Mouse (Mus musculus): ENCODE measurements at regions not wholly inside any gene's neighbourhood (a gene's known extent, or its start where the extent isn't known, plus 50 kb on each side); places are given as distances from the start of the nearest gene placed in this dataset.

DNA sequence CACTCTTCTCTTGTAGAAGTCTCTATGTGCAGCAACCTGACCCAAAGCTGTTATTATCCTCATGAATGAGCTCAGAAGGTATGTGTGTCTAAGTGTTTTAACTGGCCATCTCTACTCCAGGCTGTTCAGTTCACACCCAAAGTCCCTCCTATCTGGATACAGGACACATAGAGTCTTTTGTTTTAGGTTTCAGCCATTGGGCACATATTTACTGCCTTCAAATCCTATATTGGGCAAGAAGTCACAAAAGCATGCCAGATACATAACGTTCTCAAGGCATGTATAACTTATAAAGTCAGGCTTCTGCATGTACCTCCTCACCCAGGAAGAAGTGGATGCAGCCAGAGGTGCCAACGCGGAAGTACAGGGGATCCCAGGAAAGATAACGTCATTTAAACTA, 136.6 kb upstream of the Mmadhc start:
- no peak overlapping the region for H3K4me3 ChIP-seq (ENCODE audit: insufficient read depth, low read depth, low read length)
- no peaks in the 10 kb centered on the region for H3K4me1 ChIP-seq (ENCODE audit: control insufficient read depth, insufficient read depth, low read length)
- WGBS, result 91% methylated on average over 4 of the region's 4 CpGs
- no peak overlapping the region for H3K27ac ChIP-seq (ENCODE audit: insufficient read depth, low read depth, low read length)
- no peak for TF ChIP-seq POLR2A (IDR thresholded peaks at IDR 0.05; ENCODE audit: insufficient read depth, low read depth, low read length)
- no peak for TF ChIP-seq CTCF (IDR thresholded peaks at IDR 0.05; ENCODE audit: insufficient read depth, low read depth, low read length)

DNA sequence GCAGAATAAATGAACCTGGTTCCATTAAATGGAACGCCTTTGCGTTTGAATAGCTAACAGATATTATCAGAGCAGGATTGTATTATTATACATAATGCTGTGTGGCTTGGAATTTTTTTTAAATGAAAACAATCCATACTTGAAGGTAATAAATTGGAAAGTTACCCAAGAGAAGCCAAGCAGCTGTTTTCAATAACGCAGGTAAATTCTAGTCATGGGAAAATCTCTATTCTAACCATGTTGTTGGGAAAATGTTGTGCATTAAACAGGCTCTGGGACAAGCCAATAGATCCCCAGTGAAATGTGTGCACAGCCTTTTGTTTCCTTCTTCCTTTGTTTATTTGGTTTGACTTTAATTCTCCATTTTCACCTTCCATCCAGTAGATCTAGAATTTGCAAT, 128.6 kb upstream of the Mmadhc start:
- 98% methylated on average over 3 of the region's 3 CpGs for WGBS
- H3K4me3 ChIP-seq (ENCODE audit: insufficient read depth, low read depth, low read length), result no peak overlapping the region
- no peak for TF ChIP-seq CTCF (IDR thresholded peaks at IDR 0.05; ENCODE audit: insufficient read depth, low read depth, low read length)
- no peak for TF ChIP-seq POLR2A (IDR thresholded peaks at IDR 0.05; ENCODE audit: insufficient read depth, low read depth, low read length)
- no peak overlapping the region for H3K27ac ChIP-seq (ENCODE audit: insufficient read depth, low read depth, low read length)
- no peaks in the 10 kb centered on the region for H3K4me1 ChIP-seq (ENCODE audit: control insufficient read depth, insufficient read depth, low read length)

DNA sequence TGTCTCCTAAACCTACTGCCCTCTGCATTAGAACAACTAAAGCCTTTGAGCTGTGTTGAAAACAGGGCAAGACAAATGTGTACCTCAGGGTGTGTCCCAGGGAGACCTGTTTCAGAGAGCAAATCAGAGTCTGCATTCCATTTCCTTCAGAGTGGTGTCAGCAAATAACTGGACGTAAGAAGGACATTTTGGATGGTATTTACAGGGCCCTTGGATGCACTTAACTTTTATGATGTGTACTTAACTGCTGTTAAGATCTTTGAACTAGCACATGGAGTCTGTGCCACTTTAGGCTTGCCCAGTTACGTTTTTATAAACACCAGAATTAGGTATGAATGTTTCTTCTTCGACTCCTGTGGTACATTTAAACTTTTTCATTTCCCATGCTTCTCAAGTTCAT, 123.0 kb upstream of the Mmadhc start:
- TF ChIP-seq POLR2A (IDR thresholded peaks at IDR 0.05; ENCODE audit: insufficient read depth, low read depth, low read length) (no peak), CTCF (IDR thresholded peaks at IDR 0.05; ENCODE audit: insufficient read depth, low read depth, low read length) (no peak)
- WGBS, result 91% methylated on average over 3 of the region's 3 CpGs
- no peak overlapping the region for H3K27ac ChIP-seq (ENCODE audit: insufficient read depth, low read depth, low read length)
- no peak overlapping the region for H3K4me3 ChIP-seq (ENCODE audit: insufficient read depth, low read depth, low read length)
- H3K4me1 ChIP-seq (ENCODE audit: control insufficient read depth, insufficient read depth, low read length), result no peaks in the 10 kb centered on the region

DNA sequence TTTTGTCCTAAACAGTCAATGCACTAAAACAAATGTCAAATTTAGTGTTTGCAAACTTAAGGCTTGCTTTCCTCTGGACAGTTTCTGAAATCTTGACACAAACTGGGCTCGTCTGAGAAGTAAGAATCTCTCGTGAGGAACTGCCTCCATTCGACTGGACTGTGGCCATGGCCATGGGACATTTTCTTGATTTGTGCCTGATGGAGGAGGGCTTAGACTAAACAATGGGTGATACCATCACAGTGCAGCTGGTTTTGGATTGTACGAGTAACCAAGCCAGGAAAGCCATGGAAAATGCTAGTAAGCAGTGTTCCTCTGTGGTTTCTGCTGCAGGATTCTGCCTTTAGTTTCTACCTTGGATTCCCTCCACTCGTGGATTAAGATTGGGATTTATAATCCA, 121.0 kb upstream of the Mmadhc start:
- Histone ChIP-seq H3K27ac (ENCODE audit: insufficient read depth, low read depth, low read length) (no peak overlapping the region), H3K4me3 (ENCODE audit: insufficient read depth, low read depth, low read length) (no peak overlapping the region), H3K4me1 (ENCODE audit: control insufficient read depth, insufficient read depth, low read length) (no peaks in the 10 kb centered on the region)
- WGBS, result 84% methylated on average over 5 of the region's 5 CpGs
- no peak for TF ChIP-seq POLR2A (IDR thresholded peaks at IDR 0.05; ENCODE audit: insufficient read depth, low read depth, low read length)
- TF ChIP-seq CTCF (IDR thresholded peaks at IDR 0.05; ENCODE audit: insufficient read depth, low read depth, low read length), result no peak

DNA sequence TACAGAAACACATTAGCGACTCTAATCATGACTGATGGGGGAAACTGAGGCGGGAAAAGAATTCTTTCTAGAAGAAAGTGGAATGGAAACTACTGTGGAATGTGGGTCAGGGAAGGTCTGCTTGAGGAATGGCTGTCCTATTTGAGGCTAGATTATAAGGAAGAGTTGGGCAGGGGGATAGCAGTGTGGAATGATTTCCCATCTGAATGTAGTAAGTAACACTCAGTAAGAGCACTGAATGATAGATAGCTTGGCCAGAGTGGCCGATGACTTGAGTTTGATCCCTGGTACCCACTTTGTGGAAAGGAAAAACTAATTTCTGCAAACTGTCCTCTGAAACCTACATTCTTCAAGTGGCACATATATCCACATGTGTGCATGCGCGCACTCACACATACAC, 120.5 kb upstream of the Mmadhc start:
- TF ChIP-seq CTCF (IDR thresholded peaks at IDR 0.05; ENCODE audit: insufficient read depth, low read depth, low read length), result no peak
- no peak for TF ChIP-seq POLR2A (IDR thresholded peaks at IDR 0.05; ENCODE audit: insufficient read depth, low read depth, low read length)
- no peak overlapping the region for H3K27ac ChIP-seq (ENCODE audit: insufficient read depth, low read depth, low read length)
- WGBS, result 95% methylated on average over 5 of the region's 5 CpGs
- H3K4me3 ChIP-seq (ENCODE audit: insufficient read depth, low read depth, low read length), result no peak overlapping the region
- H3K4me1 ChIP-seq (ENCODE audit: control insufficient read depth, insufficient read depth, low read length), result no peaks in the 10 kb centered on the region

DNA sequence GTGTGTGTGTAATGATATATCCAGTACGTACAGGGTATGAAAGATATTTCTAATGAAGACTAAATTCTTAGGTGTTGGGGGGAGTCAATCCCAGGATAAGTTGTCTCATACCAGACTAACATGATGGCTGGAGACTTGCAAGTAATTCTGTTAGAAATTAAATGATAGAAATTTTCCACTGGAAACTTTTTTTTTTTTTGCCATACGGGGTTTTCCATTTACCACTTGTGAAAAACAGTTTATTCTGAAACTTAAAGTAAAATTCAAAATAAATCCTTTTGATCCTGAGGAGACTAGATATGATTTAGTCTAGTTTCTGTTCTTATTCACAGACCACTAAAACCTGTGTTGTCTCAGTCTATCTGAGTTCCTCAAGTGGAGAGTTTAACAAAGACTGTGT, 119.5 kb upstream of the Mmadhc start:
- no peak overlapping the region for H3K4me3 ChIP-seq (ENCODE audit: insufficient read depth, low read depth, low read length)
- 94% methylated on average over 2 of the region's 2 CpGs for WGBS
- no peaks in the 10 kb centered on the region for H3K4me1 ChIP-seq (ENCODE audit: control insufficient read depth, insufficient read depth, low read length)
- TF ChIP-seq CTCF (IDR thresholded peaks at IDR 0.05; ENCODE audit: insufficient read depth, low read depth, low read length), result no peak
- TF ChIP-seq POLR2A (IDR thresholded peaks at IDR 0.05; ENCODE audit: insufficient read depth, low read depth, low read length), result no peak
- no peak overlapping the region for H3K27ac ChIP-seq (ENCODE audit: insufficient read depth, low read depth, low read length)

DNA sequence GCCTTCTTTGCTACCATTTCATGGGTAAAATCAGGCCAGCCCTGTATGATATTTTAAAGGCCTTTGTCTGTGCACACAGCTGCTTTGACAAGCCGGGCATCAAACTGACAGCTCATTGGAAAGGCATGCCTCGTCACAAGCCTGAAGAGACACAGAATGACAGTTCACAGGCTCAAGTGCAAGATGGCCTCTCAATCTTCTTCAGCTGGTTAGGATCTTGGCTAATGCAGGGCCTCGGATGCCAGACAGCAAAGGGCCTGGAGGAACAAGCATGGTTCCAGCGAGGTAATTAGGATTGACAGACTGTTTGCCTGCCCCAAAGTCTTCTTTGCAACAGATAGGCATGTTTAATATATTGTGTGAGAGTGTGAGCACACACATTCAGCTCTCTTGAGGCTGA, 109.3 kb upstream of the Mmadhc start:
- Histone ChIP-seq H3K4me1 (ENCODE audit: control insufficient read depth, insufficient read depth, low read length) (no peaks in the 10 kb centered on the region), H3K4me3 (ENCODE audit: insufficient read depth, low read depth, low read length) (no peak overlapping the region), H3K27ac (ENCODE audit: insufficient read depth, low read depth, low read length) (no peak overlapping the region)
- 73% methylated on average over 4 of the region's 4 CpGs for WGBS
- no peak for TF ChIP-seq CTCF (IDR thresholded peaks at IDR 0.05; ENCODE audit: insufficient read depth, low read depth, low read length)
- no peak for TF ChIP-seq POLR2A (IDR thresholded peaks at IDR 0.05; ENCODE audit: insufficient read depth, low read depth, low read length)

DNA sequence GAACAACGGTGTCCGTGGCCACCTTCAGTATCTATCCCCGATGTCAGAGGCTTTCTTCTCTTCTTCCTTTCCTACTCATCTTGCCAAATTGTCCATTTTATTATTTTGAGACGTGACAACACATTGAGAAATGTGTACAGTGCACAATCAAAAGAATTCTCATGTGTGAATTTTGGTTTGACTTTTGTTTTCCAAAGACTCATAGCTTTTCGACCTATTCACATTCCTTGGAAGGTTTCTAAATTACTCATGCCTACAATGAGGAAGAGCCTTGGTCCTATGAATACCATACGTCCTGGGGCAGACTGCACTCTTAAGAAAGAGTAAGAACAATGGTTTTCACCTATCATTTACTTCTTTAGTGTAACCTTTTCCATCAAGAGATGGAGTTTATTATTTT, 106.5 kb upstream of the Mmadhc start:
- TF ChIP-seq POLR2A (IDR thresholded peaks at IDR 0.05; ENCODE audit: insufficient read depth, low read depth, low read length) (no peak), CTCF (IDR thresholded peaks at IDR 0.05; ENCODE audit: insufficient read depth, low read depth, low read length) (no peak)
- WGBS, result 90% methylated on average over 6 of the region's 6 CpGs
- H3K27ac ChIP-seq (ENCODE audit: insufficient read depth, low read depth, low read length), result no peak overlapping the region

DNA sequence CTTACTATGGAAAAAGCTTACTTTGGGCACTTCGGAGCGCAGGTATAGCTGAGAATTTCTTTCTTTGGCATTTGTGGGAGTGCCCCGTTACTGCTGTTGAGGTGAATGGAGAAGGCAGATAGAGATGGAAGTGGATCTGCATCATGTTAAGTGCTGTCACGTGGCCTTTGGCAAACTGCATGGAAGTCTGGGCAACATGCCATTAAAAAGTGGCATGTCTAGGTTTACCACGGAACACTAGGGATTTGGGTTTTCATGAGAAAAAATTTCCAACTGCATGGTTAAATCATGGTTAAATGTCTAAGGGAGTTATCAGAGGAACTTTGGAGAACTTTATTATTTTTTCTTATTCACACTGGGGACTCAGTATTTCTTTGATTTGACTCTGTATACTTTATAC, 102.0 kb upstream of the Mmadhc start:
- Histone ChIP-seq H3K4me1 (ENCODE audit: control insufficient read depth, insufficient read depth, low read length) (no peaks in the 10 kb centered on the region), H3K27ac (ENCODE audit: insufficient read depth, low read depth, low read length) (no peak overlapping the region), H3K4me3 (ENCODE audit: insufficient read depth, low read depth, low read length) (no peak overlapping the region)
- TF ChIP-seq POLR2A (IDR thresholded peaks at IDR 0.05; ENCODE audit: insufficient read depth, low read depth, low read length) (no peak), CTCF (IDR thresholded peaks at IDR 0.05; ENCODE audit: insufficient read depth, low read depth, low read length) (no peak)
- WGBS, result 76% methylated on average over 5 of the region's 5 CpGs

More for the DNA sequence above, 106.5 kb upstream of the Mmadhc start:
- Histone ChIP-seq H3K4me3 (ENCODE audit: insufficient read depth, low read depth, low read length) (no peak overlapping the region), H3K4me1 (ENCODE audit: control insufficient read depth, insufficient read depth, low read length) (no peaks in the 10 kb centered on the region)
